Mouse (Mus musculus): ENCODE measurements around the gene Tns1. TPM values are rescaled to one million over a fixed set of nuclear protein-coding genes. Genes with fewer than 3 reads are reported as not detected.

Gene Tns1
- total RNA-seq, 2 experiments from 2014 or later = 3.1 to 15.4 TPM

DNA sequence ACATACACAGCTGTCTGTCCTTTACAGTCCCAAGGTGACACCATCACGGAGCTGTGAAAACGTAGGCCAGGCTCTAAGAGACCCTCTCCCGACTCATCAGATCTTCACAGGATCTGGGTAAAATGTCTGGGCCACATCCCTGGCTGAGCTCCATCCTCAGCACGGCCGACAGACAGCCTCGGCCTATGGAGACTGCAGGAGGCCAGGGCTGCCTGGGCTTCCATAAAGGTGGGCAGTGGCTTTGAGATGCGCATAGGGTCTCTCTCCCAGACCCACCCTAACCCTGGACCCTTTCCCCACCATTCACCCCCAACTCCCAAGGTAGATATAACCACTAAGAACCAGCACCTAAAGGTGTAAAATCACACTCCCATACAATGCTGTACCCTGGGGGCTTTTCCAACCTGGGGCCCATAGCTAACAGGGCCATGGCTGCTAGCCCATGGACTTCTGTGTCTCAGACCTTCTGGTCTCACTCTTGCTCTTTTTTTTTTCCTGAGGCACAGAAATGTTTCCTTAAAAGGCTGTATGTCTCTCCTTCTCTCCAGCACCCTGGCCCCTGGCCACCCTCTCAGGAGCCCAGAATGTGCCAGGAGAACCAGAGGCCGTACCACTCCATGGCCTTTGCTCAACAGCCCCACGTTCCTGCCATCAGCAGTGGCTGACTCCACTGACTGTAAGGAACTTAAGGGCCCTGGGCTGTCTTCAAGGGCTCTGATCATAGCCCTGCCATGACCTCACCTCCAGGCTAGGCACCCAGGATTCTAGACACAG, 106.7 kb downstream of the Tns1 start:
- ATAC-seq (replicated peaks; ENCODE audit: poor library complexity) = no peak

GRCm38 (mm10) chr1:74016618-74017017, 107.6 kb downstream of the Tns1 start:
- no peak for ATAC-seq (replicated peaks; ENCODE audit: poor library complexity)

DNA sequence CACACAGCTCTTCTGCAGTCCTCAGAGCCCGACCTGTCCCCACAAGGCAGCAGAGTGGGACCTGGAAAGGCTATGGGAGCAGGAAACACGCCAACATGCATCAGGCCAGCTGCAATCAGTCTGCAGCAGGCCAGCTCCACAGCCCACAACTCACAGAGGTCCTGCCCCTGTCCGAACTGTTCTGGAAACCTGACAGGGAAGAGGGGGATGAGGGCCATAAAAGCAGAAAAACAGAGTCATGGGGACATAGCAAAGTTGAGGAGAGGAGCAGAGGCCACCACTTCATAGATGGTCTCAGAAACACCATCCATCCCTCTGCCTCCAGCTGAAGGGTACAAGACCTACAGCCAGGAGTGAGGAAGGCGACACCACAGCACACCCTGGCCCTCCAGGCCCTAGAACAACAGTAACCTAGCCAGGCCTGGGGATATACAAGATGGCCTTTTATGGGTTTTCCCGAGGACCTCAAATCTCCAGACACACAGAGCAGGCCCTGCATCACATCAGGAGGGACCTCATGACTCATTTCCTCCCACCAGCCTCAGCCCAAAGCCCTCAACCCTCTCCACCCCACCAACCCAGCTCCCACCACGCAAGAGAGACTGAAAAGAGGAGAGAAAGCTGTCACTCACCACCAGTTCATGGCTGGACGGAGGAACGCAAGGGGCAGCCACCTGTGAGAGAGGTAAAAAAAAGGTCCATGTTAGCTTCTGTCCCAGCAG, 108.6 kb downstream of the Tns1 start:
- ATAC-seq (replicated peaks; ENCODE audit: poor library complexity) = peak; percentile 7; the same call in 1 of the 2 replicates

GRCm38 (mm10) chr1:74014538-74015327, 109.5 kb downstream of the Tns1 start:
- ATAC-seq (replicated peaks; ENCODE audit: poor library complexity) = no peak

GRCm38 (mm10) chr1:74013296-74014031, 110.8 kb downstream of the Tns1 start:
- no peak for ATAC-seq (replicated peaks; ENCODE audit: poor library complexity)

DNA sequence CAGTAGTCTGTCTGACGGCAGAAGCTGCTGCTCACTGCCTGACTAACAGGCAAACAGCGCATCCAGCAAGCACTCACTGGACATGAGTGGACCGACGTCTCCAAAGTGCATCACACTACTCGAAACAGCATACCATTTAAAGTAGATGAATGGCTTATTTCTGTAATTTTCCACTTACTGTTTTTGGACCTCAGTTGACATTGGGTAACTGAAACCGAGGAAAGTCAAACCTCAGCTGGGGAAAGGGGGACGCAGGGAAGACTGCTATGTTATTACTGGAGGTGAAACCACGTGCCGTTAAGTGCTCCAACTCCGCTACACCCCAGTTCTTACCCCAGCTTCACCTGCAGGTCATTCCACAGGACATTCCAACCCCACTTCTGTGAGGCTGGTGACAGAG, 111.5 kb downstream of the Tns1 start:
- no peak for ATAC-seq (replicated peaks; ENCODE audit: poor library complexity)

DNA sequence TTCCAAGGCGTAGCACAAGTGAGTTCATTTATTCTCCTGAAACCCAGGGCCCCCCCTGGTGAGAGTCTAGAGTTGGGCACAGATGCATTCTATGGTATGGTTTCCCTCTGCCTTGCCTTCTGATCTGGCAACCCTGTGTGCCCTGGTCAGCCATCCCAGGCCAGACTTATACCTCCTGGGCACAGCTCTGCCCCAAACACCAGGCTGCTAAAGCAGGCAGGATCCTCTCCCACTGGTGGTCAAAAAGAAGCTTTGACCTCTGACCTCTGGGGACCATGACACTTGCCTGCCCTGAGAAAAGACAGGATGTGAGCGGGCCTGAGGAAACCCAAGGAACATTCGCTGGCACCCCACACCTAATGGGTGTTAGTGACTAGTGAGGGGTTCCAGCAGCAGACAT, 114.8 kb downstream of the Tns1 start:
- ATAC-seq (replicated peaks; ENCODE audit: poor library complexity) = no peak

DNA sequence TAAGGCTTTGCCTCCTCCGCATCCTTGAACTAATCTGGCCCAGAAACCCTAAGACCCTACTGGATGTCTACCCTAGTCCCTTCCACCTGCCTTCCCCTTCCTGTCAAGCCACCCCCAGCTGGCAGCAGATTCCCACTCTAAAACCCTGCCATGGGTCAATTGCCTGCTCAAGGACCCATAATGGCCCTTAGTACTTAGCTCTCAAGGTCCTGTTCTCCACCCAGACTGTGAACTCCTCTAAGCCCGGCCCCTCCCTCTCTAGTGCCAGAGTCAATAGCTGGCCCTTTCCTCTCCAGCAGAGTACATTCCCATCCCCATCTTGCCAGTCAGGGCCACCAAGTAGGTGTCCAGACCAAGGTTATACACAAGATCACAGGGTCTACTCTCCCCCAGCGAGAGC, 115.3 kb downstream of the Tns1 start:
- ATAC-seq (replicated peaks; ENCODE audit: poor library complexity) = no peak

DNA sequence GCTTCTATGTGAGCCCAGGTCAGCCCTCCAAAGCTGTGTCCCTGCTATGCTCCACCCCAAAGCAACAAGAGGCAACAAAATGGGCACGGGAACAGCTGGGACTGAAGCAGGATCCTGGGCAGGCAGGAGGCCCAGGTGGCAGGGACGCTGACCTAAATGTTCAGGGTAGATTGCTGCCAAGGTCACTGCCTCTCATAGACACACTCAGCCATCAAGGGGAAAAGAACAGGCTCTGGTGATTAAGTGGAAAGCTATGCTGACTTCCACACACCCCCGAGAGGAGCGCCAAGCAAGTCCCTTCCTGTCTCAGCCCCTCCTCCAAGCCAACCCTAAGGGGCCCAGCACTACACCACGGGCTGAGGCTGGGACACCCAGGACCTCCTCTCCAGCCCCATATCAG, 115.8 kb downstream of the Tns1 start:
- ATAC-seq (replicated peaks; ENCODE audit: poor library complexity) = no peak

DNA sequence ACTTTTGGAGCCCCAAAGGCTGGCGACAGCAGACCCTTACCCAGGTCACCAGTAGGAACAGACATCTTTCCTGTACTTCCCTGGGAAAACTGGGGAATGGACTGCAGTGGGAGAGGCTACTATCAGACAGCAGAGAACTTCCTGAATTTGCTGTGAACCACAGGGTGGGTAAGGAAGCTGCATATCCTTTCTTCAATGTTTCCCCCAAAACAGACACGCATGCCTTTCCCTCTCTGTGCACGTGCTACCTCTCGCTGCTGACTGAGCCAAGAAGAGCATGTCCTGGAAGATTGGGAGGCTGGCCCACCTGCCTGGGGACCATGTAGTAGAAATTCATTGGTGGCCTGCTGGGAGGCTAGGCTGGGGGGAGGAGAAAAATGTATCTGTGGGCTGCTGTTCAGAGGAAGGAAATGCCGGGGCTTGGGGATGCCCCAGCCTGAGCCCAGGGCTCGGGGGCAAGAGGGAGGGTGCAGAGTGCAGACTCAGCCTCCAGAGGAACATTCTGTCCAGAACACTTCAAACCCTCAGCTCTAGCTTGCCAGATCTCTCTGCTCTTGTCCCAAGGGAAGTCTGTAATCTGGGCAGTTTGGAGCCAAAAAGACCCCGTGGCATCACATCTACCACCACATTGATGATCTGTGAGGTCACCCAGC, 116.7 kb downstream of the Tns1 start:
- ATAC-seq (replicated peaks; ENCODE audit: poor library complexity) = peak; percentile 37; the same call in 1 of the 2 replicates

GRCm38 (mm10) chr1:74005020-74005419, 119.2 kb downstream of the Tns1 start:
- no peak for ATAC-seq (replicated peaks; ENCODE audit: poor library complexity)

GRCm38 (mm10) chr1:74003723-74004122, 120.5 kb downstream of the Tns1 start:
- ATAC-seq (replicated peaks; ENCODE audit: poor library complexity) = peak; percentile 30

DNA sequence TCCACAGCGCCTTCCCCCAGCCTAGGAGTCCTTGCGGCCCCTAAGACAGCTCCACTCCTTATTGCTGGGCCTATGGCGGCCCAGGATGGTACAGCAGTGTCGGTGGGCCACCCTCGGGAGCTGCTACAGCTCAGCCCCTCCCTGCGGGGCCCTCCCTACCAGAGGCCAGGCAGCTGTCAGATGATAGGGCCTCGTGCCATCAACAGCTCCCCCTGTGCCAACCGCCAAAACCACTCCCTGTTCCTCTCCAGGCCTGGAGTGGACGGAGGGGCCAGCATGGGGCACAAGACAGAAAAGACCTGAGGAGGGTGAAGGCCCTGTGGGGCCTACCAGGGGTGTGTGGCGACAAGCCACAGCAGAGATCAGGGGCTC, 122.8 kb downstream of the Tns1 start:
- peak; percentile 78 for ATAC-seq (replicated peaks; ENCODE audit: poor library complexity)

DNA sequence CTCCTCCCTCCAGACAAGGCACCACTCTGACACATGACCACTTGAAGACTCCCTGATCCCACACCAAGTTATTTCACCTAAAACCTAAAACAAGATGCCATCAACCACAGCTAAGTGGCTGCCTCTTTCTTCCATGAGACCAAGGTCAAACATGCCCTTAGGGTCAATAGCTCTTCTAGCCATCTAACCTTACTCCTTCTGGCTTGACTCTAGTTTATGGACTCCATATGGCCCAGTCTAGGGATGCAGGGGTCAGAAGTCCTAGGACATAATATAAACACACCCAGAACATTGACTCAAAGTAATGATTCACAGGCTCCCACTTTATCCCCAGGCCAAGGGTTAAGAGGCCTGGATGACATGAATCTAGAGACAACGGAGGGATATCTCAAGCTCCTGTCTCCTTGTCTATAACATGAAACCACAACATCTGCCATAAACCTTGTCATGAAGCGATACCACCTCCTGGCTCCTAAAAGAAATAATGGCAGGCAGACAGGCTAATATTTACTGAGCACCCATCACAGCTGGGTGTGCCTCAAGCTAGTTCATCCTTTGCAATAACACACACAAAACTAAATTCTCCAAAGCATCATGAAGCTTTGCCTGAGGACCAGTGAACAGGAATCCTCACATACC, 123.3 kb downstream of the Tns1 start:
- ATAC-seq (replicated peaks; ENCODE audit: poor library complexity) = peak; percentile 29

DNA sequence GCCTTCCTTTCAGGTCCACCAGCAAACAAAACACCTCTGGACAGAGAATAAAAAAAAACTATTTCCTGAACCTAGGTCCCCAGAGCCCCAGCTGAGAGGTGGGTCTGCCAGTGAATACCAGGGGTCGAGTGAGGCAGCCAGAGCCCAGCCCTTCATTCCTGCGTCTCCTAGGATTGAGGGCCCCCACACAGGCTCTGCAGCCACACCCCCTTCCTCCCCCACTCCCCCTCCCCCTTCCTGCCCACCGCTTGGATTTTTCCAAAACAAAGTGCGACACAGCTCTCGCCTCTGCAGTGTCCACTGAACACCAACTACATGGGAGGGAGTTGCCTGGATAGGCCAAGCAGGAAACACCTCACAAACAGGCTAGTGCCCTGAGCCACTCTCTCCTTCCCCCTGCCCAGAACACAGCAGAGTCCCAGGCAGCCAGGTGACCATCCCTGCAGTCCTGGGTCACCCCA, 124.0 kb downstream of the Tns1 start:
- ATAC-seq (replicated peaks; ENCODE audit: poor library complexity) = no peak

- ATAC-seq (replicated peaks; ENCODE audit: poor library complexity) = no peak
Observed at GRCm38 (mm10) chr1:73999533-73999932, 124.7 kb downstream of the Tns1 start.

DNA sequence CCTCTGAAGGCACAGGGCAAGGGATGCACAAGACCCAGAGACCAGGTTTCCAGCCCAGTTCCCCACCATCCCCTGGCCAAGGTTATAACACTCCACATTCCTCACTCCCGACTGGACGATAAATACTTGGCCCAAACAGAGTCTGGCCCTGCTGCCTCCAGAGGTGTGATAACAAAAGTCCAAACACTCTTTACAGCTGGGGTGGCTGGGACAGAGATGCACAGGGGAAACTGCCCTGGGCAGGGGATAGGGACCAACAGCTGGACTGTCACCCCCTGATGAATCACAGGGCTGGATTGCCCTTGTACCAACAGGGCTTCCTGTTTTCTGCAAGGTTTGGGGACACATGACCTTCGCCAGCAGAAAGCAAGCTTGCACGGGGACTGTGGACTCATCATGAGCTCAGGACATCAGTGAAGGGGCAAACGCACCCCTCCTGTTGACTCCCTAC, 125.3 kb downstream of the Tns1 start:
- peak; percentile 13 for ATAC-seq (replicated peaks; ENCODE audit: poor library complexity)

DNA sequence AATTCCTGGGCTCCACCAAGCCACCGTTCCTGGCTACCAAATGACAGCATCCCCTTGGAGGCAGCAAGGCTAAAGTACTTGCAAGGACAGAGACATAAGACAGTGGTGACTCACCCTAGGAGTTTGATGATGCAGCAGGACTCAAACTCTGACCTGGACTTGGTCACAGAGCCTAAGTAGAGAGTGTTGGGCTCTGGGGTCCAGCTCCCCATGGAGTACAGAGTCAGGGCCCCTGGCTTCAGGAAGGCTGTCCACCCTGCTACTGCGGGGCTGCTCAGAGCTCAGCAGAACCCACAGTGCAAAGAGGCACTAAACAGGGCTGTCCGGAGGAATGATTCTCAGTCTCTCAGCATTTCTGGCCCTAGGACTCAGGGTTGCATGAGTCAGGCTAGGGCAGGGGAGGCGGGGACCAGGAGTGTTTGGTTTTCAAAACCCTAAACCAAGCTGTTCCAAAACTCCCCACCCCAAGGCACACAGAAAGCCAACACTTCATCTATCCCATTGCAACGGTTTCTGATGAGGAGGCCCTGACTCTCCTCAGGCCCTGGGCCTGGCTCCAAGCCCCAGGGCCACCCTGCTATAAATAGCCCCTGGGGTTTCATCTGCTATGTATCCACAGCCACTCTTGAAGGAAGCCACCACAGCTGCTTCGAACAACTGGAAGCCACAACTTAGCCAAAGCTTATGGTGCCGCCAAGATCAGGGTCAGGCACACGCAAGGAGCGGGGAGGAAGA, 126.0 kb downstream of the Tns1 start:
- ATAC-seq (replicated peaks; ENCODE audit: poor library complexity) = peak; percentile 16

DNA sequence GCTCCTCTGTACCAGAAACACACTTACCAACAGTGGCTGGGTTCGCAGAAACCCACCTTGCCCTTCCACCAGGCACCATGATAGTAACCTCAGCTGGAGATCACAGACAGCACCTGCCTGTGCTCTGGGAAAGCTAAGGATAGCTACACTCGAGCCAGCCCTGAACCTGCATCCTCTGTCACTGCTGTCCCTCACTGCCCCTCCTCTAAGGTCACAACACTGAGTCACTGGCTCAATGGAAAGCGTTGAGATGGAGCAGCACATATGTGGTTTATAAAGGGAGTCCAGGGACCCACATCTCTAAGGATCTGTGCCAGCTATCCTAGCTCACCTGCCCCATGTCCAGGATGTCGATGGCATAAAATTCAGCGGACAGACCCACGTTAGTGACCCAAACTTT, 126.9 kb downstream of the Tns1 start:
- no peak for ATAC-seq (replicated peaks; ENCODE audit: poor library complexity)
